Mouse (Mus musculus): Measurements from ENCODE around the gene Lima1.
"Not testable (repeated sequence)": the region's sequence is repeated elsewhere in the genome, so short reads cannot be mapped to it uniquely, and the experiment has no call there.

The Lima1 gene

DNA sequence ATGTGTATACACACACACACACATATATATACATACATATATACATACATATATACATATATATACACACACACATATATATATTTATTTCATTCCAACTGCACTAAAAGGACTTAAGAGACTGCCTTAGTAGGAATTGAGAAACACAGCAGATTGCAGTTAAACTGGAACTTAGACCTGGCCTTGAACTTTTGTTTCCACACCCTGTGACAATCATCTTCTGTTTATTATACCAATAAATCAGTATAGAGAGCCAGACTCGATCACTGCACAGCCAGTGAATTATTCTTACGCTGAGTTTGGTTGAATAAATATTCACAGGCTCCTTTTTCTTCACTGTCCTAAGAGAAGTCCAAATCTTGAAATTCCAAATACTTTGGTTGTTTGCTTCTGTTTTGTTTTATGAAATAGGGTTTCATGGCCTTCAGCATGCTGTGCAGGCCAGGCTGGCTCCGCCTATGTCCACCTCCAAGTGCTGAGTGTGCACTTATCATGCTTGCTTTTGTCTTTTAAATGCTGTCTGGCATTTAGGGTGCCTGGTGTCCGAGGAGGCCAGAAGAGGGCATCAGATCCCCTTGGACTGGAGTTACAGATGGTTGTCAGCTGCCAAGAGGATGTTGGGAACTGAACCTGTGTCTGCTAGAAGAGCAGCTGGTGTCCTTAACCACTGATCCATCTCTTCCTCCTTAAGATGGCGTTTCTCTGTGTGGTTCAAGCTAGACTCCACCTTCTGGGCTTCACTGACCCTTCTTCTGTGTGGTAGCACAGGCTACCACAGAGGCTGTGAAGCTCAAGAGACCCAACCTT, 41.4 kb downstream of the Lima1 start:
- DNase-seq: no peak

DNA sequence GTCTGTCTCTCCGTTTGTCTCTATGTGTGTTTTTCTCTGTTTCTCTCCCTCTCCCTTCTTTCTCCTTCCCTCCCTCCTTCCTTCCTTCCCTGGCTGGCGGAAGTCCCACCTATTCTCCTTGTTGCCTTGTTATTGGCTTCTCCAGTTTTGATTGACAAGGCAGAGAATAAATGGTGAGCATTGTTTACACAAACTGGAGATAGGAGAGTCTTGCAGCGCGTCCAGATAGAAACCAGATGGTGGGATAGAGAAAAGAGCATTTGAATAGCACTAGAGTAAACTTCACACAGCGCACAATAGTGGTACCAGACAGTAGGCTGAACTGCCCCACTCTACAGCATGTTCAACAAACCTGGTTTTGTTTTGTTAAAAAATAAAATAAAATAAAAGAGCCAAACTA, 43.7 kb downstream of the Lima1 start:
- DNase-seq: no peak

DNA sequence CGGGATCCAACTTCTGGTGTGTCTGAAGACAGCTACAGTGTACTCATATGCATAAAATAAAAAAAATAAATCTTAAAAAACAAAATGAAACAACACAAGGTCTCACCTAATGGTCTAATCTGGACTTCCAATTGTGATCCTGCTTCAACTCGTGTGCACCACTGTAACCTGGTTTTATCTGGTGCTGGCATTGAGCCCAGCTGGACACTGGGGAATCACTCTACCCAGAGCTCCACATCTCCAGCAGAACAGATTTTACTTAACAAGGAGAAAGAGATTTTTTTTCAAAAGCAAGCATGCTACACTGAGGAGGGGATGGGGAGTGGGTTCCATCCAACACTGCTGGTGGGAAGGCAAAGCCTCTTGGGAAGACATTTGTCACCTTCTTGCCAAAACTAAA, 47.2 kb downstream of the Lima1 start:
- DNase-seq: no peak

DNA sequence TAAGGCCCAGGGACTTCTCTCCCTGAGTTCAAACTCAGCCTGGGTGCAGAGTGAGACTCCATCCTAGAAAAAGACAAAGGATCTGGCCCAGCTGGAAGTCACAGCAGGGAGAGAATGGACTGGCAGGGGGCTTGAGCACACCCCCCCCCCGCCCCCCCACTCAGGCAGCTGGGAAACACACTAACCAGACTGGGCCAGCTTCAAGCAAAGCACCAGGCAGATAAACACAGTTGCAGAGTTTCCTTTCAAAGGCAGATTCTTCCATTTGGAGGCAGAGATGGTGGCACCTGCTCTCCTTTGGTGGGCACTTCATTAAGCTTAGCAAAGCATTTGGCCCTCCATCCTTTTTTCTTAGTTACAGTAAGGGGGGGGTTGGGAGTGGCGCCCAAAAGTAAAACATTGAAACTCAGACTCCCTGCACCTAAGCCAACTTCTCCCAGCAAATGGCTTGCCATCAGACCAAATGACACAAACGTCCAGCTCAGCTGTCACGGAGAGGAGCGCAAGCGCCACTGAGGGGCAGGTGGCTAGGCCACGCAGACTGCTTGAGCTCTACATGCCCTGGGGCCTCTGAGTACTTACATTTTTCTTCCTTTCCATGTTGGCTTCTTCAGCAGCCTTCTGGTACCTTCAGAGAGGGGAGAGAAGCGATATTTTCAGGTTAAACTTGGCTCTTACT, 48.9 kb downstream of the Lima1 start:
- no peak for DNase-seq

DNA sequence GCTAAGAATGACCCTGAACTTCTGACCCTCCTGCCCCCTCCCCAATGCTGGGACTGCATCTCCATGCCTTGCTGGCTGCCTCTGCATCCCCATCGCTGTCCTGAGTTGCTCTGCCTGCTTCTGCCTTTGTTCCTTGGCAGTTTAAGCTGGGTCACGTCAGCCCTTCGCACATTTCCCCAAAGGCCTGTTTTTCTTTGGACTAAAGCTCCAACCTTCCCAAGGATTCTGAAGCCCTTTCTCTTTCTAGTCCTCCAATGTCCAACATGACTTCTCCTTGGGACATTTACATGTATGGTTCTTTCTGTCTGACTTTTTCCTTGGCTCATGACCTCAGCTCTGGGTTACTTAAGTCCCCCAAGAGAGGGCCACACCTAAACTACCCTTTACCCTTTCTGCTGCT, 50.0 kb downstream of the Lima1 start:
- DNase-seq: no peak

DNA sequence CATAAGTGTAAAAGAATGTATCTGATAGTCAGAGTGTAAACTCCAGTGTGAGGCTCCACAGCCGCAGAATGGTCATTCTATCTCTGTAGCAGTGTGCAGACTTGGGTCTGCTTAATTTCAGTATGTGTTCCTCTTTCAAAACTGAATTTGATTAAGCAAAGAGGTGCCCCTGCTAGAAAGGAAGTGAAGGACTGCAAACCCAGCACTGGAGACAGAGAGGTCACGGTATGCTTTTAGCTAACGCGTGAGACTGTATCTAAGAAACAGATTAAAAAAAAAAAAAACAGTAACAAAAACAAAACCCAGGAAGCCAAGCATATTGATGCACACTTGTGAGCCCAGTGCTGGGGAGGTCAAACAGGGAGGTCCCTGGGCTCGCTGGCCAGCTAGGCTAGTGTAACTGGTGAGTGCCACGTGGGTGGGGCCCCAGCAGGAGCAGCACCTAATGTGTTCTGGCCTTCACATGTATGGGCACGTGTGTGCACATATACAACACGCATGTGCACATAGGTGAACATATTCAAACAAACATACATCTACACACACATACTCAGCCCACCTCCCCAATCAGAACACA, 51.8 kb downstream of the Lima1 start:
- no peak for DNase-seq

DNA sequence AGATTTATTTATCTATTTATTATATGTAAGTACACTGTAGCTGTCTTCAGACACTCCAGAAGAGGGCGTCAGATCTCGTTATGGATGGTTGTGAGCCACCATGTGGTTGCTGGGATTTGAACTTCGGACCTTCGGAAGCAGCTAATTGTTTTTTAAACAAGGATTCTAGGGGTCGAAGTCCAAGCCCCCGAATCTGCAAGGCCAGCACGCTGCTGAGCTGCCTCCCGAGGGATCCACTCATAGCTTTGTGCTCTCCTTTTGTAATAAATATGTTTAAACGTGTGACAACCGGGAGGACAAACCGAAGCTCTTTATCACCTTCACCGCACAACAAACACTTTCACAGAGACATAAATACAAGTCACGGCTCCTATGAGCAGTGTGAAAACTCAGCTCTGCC, 52.8 kb downstream of the Lima1 start:
- not testable (repeated sequence) for DNase-seq

DNA sequence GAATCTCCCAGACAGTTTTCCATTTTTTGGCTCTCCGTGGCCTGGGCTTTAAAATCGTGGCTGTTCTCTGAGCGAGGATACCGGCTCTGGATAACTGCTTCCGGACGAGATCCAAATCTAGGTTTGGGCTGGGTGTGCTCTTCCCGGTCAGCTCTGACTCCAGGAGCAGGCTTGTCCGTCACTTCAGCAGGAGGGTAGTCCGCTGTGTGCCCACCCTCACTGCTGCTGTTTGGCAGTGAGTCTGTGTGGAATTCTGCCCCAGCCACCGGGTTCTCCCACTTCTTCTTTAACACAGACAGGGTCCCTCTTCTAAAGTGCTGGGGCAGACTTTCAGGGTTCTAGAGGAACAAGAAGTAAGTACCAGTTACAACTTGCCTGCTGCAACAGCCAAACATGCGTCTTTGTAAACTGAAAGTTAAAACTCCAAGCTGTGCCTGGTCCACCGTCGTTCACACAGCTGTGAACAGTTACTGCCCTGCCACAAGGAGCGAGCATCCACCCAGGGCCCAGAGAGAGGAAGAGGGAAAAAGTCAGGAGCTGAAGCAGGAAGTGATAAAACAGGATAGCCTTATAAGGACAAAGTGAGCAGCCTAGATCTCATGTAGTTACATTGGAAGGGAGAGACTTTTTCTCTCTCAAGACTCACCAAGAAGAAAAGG, 55.5 kb downstream of the Lima1 start:
- DNase-seq: no peak

DNA sequence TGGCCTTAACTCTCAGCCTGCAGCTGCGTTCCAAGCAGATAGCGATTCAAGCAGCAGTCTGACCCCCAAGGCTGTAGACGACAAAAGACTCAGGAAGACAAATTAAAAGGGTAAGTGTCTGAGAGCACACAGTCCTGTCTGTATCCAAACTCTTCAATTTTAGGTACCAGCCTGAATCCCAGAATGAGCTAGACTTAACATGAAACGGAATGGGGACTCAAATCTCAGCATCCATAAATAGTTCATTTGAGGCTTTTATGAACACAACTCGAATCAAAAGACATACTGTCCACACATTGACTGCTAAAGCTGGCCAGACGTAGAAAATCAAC, 56.2 kb downstream of the Lima1 start:
- DNase-seq: no peak

DNA sequence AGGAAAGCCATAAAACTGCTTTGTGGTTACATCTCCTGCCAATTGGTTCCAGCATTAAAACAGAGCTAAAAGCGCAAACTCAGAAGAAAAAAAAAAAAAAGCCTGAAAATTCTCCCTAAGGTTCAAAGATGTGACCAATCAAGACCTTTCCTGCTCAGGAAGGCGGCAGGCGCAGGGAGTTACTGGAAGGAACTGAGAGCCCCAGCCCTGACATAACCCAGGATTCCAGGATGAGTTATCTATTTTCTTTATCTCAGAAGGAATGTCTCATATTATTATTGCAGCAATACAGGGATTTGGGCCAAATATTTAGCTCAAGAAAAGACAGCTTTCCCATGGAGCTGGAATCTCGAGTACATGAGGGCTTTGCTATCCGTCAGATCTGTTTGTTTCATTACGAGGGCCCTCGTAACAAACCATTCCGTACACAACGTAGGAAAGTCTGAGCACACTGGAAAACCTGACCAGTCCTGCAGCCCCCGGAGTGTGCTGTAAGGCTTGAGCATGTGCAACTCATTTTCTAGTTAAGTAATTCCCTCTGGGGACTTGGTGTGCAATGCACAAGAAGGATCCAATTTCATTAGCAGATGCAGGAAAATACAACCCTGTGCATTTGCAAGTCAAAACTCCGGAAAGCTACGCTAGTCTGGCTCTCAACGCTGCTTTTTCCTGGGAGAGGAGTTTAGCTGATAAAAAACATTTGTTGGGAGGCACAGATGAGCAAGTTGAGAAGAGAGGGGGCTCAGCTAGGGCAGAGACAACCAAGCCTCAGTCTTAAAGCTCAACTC, 56.7 kb downstream of the Lima1 start:
- DNase-seq: no peak

DNA sequence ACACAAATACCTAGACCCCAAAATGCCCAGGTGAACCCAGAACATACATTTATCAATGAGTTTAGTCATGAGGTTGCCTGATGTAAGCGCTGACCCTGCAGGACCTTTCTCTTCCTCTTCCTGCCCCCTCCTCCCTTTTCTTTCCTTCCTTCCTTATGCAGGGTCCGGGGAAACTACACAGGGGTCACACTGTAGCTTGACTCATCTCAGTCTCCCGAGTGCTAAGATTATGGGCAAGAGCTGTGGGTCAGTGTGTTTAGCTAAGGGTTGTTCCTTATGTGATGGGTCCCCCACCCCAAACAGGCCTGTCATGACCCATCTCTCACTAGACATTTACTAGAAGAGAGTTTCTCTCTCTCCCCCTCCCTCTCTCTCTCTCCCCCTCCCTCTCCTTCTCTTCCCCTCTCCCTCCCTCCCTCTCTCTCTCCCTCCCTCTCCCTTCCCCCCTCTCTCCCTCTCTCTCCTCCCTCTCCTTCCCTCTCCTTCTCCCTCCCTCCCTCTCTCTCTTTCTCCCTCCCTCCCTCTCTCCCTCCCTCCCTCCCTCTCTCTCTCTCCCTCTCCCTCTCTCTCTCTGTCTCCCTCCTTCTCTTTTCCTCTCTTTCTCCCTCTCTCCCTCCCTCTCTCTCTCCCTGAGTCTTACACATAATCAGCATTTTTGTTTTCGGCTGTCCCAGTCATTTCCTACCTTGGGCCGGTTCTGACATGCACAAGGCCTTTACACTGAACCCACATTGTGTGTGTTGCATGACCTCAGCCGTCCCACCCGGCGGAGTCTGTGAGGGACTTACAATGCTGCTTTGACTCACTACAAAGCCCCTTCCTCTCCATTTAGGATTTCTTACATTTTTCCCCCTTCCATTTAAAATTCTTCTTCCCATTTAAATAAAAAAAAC, 57.7 kb downstream of the Lima1 start:
- no peak for DNase-seq

DNA sequence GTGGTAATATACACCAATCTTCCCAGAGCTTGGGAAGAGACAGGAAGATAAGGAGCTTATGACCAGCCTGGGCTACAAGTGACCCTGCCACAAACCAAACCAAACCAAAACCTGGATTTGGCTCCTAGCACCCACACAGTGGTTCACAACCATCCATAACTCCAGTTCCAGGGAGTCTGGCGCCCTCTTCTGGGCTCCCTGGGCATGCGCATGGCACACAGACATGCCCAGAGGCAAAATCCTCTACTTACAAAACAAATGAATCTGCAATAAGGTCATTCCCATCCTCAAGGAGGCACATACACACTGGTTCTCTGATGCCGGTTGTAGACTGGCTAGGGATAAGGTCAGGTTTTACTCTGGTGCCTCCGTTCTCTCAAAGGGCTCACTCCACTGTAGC, 59.3 kb downstream of the Lima1 start:
- DNase-seq: no peak

DNA sequence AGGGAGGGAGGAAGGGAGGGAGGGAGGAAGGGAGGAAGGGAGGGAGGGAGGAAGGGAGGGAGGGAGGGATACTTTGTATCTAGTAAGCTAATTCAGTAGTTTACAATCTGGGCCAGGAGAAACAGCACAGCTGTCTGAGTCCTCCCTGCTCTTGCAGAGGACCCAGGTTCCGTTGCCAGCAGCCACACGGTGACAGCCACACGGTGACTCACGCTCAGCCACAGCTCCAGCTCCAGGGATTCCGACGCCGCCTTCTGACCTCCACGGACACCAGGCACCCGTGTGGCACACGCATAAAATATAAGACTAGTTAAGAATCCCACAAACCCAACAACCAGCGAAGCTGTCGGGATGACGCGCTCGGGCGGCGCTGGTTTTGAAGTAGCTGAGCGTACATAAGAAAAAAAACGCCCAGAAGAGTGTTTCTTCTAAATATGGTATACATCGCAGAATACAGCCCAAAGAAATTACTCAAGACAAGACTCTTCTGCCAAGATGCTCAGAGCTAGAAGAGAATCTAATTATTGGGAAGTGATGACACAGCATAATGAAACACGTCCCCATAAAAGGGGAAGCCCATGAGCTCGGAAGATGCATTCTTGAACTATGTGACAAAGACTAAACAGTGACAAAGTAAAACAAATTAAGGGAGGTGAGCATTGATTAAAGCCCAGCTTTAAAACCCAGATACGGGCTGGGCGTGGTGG, 60.5 kb downstream of the Lima1 start:
- no peak for DNase-seq

DNA sequence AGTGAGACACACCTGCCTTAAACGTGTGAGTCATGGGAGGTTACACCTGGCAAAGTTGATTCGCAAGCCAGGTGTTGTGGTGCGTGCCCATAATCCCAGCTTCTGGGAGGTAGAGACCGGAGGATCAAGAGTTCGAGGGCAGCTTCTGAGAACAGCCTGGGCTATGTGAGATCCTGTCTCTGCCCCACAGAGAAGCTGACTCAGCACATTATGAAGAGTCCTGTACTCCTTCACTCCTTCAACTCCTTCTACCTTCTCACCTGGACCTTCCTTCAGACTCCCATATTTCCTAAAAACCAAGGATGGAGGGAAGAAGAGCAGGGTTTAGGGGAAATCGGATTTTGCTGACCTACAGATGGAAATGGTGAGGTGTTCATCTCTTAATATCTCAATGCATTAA, 61.6 kb downstream of the Lima1 start:
- no peak for DNase-seq

DNA sequence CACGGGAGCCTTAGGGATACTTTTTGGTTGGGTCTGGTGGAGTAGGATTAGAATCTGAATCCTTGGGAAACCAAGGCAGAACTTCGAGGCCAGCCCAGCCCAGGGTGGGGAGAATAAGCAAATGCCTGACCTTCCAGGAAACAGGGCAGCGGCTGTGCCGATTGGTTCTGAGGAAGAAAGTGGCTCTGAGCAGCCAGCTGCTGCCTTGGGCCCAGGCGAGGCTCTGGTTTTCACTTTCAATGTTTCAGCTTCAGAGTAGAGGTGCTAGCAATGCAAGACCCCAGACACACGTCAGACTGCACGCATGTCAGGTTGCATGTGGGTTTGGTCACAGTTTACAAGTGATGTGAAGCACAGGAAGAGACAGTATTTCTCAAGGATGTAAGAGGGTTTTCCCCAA, 63.2 kb downstream of the Lima1 start:
- no peak for DNase-seq

DNA sequence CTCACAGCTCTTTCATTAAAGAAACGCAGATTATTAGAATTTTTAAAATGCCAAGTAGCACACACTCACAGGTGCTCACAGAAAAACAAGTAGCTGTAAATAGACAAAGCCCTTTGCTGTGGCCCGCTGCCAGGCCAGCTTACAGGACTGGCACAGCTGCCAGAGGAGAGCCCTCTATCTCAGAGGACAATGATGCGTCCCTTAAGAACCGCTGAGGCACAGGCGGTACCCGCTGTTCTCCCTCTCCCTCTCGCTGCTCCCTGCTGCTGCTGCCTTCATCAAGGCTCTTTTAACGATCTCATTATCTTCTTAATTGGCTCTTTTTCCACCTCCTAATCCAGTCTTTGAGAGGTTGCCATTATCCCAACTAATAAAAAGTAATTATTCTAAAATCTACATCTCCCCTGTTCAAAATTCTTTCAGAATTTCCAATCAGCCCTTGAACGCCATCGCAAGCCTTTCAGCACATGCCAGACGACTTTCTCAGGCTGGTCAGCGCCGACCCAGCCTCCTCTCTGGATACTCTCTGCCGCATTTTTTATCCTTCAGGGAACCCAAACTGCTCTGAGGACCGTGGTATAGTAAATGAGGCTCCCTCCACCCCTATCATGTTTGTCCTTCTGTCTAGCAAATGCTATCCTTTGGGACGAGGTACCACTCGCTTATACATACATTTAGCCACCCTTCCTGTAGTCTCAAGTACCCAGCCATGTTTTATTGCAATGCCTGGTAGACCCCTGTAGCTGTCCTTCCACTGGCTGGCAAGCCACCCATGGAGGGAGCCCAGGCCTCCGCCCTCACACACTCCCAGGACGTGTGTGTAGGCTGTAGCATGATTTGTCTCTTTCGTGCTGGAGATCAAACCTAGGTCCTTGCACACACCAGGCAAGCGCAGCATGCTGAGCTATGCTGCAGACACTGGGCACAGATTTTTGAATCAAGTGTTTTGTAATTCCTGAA, 67.2 kb downstream of the Lima1 start:
- no peak for DNase-seq

DNA sequence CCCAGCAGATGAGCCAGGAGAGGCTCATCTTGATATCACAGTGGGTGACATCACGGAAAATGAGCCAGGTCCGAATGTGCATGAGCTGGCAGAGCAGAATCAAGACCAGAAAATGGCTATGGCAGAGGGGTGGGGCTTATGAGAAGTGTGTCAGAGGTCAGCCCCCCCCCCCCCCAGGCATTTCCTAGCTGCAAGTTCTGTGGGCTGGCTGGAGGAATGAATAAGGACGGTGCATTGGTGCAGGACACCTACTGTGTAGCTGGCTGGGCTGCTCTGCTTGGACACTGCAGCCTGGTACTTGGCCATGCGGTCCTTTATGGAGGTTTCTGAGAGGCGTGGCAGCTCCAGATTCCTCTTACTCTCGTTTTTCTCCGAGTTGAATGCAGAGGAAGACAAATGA, 69.1 kb downstream of the Lima1 start:
- no peak for DNase-seq

DNA sequence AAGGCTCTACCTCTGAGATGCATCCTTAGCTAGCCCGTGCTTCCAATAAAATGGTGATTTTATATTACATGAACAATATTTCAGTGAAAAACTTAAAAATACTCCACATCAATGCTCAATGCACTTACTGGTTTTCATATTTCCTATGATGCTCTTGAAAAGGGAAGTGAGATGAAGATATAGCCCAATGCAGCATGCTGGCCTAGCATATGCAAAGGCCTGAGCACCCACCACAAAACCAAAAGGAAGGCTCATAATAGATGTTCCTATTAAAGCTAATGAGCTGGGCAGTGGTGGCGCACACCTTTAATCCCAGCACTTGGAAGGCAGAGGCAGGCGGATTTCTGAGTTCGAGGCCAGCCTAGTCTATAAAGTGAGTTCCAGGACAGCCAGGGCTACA, 69.6 kb downstream of the Lima1 start:
- DNase-seq: no peak

DNA sequence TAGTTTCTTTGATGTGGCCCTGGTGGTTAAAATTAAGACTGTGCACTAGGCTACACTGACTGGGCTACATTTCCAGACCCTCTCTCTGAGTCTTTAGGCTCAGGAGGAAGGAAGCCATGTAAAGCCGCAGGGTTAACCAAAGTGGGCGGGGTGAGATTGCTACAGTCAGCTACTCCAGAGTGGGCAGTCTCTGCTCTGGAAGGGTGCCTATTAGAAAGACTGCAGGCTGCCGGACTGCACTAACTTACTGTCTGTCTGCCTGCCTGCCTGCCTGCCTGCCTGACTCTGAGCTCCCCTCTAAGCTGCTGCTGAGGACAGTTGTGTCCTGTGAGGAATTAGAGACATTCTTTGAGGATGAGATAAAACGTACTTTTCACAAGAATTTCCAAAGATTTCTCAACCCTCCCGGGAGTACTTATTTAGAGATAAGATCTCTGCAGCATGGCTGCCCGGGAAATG, 72.0 kb downstream of the Lima1 start:
- DNase-seq: peak; percentile 16

Measured in thymus, postnatal 25 days (tissue).